Mouse (Mus musculus) limb, embryonic 13.5 days (tissue): Measurements from ENCODE around the gene Prdm15. TPM values are rescaled to one million over a fixed set of nuclear protein-coding genes. Genes with fewer than 3 reads are reported as not detected.

Experiments used
- ATAC-seq: fragments of 200-750 bp; cut with Nextera tagmentation; 2 replicates; pipeline ENCODE4 v1.8.0; 2017; ENCODE audit warnings: low read depth, moderate number of reproducible peaks, moderate TSS enrichment; ENCODE audit not compliant: low FRiP score
- H3K27ac ChIP-seq: fragments of 300-500 bp; sonication (generic); 2 replicates; pipeline ENCODE4 v1.5.1; 2015; ENCODE audit warnings: inconsistent platforms, mild to moderate bottlenecking, moderate library complexity
- H3K27me3 ChIP-seq: fragments of 300-500 bp; sonication (generic); 2 replicates; pipeline ENCODE4 v1.6.1; 2015; ENCODE audit warnings: mild to moderate bottlenecking, inconsistent platforms
- H3K36me3 ChIP-seq: fragments of 300-500 bp; sonication (generic); 2 replicates; pipeline ENCODE4 v1.6.1; 2015; ENCODE audit warnings: inconsistent platforms, mild to moderate bottlenecking, moderate library complexity
- H3K4me1 ChIP-seq: fragments of 300-500 bp; sonication (generic); 2 replicates; pipeline ENCODE4 v1.6.1; 2015; ENCODE audit warnings: inconsistent platforms
- H3K4me2 ChIP-seq: fragments of 300-500 bp; sonication (generic); replicated peaks from 2 replicates; pipeline ENCODE4 v1.6.1; 2015; ENCODE audit warnings: inconsistent platforms, mild to moderate bottlenecking, moderate library complexity
- H3K4me3 ChIP-seq: fragments of 300-500 bp; sonication (generic); 2 replicates; pipeline ENCODE4 v1.5.1; 2015; ENCODE audit warnings: moderate library complexity, mild to moderate bottlenecking, inconsistent platforms
- H3K9ac ChIP-seq: fragments of 300-500 bp; sonication (generic); 2 replicates; pipeline ENCODE4 v1.6.1; 2015; ENCODE audit warnings: mild to moderate bottlenecking, inconsistent platforms
- H3K9me3 ChIP-seq: fragments of 300-500 bp; sonication (generic); 2 replicates; pipeline ENCODE4 v1.6.1; 2016; ENCODE audit warnings: inconsistent platforms
- WGBS: fragments of 180-500 bp; shearing (Covaris S2); methylation state at CpG from one replicate; pipeline ENCODE4 v1.1.7; 2015; 5-methylcytosine and 5-hydroxymethylcytosine counted together
- microRNA-seq: library from miRNA; unstranded; fragments of <30 nt; microRNA quantifications from one replicate; pipeline ENCODE4, GENCODE M21; 2016
- polyA plus RNA-seq: library from polyadenylated mRNA; unstranded; fragments of >200 nt; fragmentation: Nextera tagmentation; extraction: Ambion mirVana; gene quantifications from 2 replicates; pipeline ENCODE4 v1.2.1, GENCODE M21; 2015

Prdm15 gene
- polyA plus RNA-seq, 1 experiment from 2014 or later: 12.7 TPM

DNA sequence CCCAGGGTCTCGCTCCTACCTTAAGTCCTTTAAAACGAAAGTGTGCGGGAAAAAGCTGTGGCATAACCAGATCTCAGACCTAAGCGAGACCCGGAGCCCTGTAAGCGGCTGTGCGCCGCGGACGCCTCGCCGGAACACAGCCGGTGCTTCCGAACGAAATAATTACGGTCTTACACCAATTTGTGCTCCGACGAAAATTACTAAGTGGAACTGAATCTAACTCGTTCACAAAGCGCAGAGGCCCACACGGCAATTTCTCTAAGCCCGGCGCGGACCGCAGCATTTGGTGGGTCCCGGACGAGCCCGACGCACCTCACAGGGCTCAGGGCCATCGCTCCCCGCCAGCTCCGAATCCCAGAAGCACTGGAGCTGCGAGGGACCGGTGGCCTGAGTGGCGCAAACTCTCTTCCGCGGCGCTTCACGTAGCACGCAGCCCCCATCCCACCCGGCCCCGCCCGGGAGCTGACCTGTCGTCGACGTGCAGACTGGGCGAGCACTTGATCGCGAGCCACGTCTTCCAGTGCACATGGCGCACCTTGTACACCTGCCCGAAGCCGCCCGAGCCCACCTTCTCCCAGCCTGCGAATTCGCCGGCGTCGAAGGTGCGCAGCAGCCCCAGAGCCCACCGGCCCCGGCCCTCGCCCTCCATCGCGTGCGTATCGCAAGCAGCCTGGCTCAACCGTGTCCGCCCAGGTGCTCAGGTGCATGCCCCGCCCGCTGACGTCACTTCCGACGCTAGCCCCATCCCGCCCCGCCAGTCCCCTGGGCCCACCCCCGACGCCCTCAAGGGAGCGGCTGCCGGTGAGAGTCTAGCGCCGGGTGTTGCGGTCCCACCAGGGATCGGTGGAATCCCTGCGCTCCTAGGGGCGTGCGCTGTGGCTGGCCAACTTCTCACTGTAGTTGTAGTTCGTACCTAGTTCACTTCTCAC is 88.3 kb downstream of the Prdm15 start, which contains the start of gene Ripk4:
Gene Ripk4 (minus strand): TSS at position 727 of the 929 bp plus-strand sequence.
- H3K27me3 ChIP-seq: peaks cover 70% of the 10 kb centered on the region
- WGBS: under 1% methylated on average over 88 of the region's 88 CpGs
- H3K27ac ChIP-seq: no peak within 1 kb of the TSS

DNA sequence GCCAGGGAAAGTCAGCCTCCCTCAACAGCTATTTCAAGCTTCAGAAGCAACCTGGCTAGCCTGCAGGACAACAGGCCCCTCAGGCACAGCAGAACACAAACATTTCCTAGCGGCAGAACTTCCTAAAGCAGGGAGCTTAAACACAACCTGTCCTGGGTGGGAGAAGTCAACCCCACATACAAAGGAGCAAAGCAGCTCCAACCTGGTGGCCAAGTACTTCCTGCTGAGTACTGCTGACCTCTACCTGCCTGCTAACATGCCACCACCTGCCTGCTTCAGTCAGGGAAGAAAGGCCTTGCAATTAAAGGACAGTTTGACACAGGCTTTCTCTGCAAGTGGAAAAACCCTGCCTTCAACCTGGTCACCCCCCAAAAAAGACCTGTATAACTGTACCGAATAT is 89.9 kb downstream of the Prdm15 start:
- Histone ChIP-seq H3K4me3 (peak overlapping the region; percentile 49), H3K27ac (no peak overlapping the region)

More for the DNA sequence above, 88.3 kb downstream of the Prdm15 start, which contains the start of gene Ripk4:
- ATAC-seq: peak; percentile 57; the same call in 1 of the 2 replicates
- H3K36me3 ChIP-seq: no peaks in the 10 kb centered on the region
- H3K9ac ChIP-seq: peak within 1 kb of the TSS; percentile 56
- H3K4me2 ChIP-seq: peak within 1 kb of the TSS; percentile 78
- peak within 1 kb of the TSS; percentile 49 for H3K4me3 ChIP-seq
- H3K9me3 ChIP-seq: no peaks in the 10 kb centered on the region
- peaks cover 16% of the 10 kb centered on the region for H3K4me1 ChIP-seq

DNA sequence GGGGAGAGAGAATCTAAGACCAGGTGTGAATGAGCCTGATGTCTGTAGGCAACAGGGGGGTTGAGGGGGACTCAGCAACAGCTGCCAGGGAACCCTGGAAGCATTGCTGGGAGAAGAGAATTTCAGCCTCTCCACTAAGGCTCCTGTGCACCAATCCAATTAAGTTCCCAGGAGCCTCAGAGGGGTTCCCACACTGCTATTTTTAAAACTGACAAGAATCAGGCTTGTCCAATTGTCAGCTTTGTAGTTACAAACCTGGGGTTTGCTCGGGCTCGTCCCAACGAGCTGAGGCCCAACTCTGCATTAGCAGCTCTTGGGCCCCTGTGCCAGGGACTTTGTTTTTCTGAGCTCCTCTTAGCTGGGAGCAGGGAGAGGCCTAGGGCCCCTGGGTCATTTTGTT is 92.0 kb downstream of the Prdm15 start:
- no peak overlapping the region for H3K4me3 ChIP-seq
- no peak overlapping the region for H3K4me2 ChIP-seq
- H3K27me3 ChIP-seq: peaks cover 45% of the 10 kb centered on the region
- peaks cover 16% of the 10 kb centered on the region for H3K4me1 ChIP-seq
- no peak overlapping the region for H3K9ac ChIP-seq
- no peaks in the 10 kb centered on the region for H3K36me3 ChIP-seq
- 36% methylated on average over 3 of the region's 3 CpGs for WGBS
- no peaks in the 10 kb centered on the region for H3K9me3 ChIP-seq
- H3K27ac ChIP-seq: no peak overlapping the region
- peak; percentile 51; the same call in 1 of the 2 replicates for ATAC-seq

More for the DNA sequence above, 89.9 kb downstream of the Prdm15 start:
- H3K27me3 ChIP-seq: peaks cover 66% of the 10 kb centered on the region
- peaks cover 16% of the 10 kb centered on the region for H3K4me1 ChIP-seq
- H3K4me2 ChIP-seq: peak overlapping the region; percentile 78
- H3K36me3 ChIP-seq: no peaks in the 10 kb centered on the region
- ATAC-seq: no peak
- H3K9ac ChIP-seq: no peak overlapping the region
- 58% methylated on average over 2 of the region's 2 CpGs for WGBS
- H3K9me3 ChIP-seq: no peaks in the 10 kb centered on the region

DNA sequence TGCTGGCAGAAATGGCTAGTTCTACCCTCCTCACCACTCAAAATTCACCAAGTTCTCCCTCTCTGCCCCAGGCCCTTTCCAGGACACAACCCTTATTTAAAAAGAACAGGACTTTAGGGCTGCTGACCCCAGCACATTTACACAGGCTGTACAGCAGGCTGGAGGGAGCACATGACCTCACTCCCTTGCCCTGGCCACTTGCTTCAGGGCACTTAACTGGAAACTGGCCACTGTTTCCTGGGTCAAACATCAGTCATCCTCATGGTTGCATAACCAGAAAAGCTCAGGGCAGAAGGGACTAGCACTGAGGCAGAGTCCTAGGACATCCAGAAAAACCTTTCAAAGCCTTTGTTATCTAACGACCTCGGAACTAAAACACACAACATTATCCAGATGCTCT is 93.4 kb downstream of the Prdm15 start:
- H3K4me2 ChIP-seq: no peak overlapping the region
- H3K36me3 ChIP-seq: no peaks in the 10 kb centered on the region
- H3K4me1 ChIP-seq: peaks cover 8% of the 10 kb centered on the region
- H3K27me3 ChIP-seq: peaks cover 31% of the 10 kb centered on the region
- no peak overlapping the region for H3K4me3 ChIP-seq
- no peaks in the 10 kb centered on the region for H3K9me3 ChIP-seq
- H3K27ac ChIP-seq: no peak overlapping the region
- WGBS: 82% methylated on average over 2 of the region's 2 CpGs
- no peak overlapping the region for H3K9ac ChIP-seq
- no peak for ATAC-seq

DNA sequence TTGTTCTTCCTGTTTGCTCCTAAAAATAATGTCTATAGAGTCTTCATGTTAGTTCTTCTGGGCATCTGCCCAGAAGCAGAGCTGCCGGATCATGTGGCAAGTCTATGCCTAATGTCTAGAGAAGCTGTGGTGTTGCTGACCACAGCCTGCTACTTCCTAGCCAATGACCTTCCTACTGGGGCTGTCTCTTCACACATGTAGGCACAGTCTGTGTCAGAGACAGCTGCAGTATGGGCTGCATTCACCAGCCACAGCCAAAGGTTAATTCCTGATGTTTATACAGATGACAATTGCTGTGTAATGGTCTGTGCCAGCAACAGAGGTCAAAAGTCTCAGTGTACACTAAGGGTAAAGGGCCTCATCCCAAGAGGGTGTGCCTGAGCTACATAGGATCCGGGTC is 95.2 kb downstream of the Prdm15 start:
- Histone ChIP-seq H3K4me1 (no peaks in the 10 kb centered on the region), H3K4me2 (no peak overlapping the region), H3K4me3 (no peak overlapping the region), H3K36me3 (no peaks in the 10 kb centered on the region), H3K9ac (no peak overlapping the region), H3K27me3 (peaks cover 13% of the 10 kb centered on the region), H3K9me3 (no peaks in the 10 kb centered on the region), H3K27ac (no peak overlapping the region)
- WGBS: 78% methylated on average over 2 of the region's 2 CpGs
- ATAC-seq: no peak

DNA sequence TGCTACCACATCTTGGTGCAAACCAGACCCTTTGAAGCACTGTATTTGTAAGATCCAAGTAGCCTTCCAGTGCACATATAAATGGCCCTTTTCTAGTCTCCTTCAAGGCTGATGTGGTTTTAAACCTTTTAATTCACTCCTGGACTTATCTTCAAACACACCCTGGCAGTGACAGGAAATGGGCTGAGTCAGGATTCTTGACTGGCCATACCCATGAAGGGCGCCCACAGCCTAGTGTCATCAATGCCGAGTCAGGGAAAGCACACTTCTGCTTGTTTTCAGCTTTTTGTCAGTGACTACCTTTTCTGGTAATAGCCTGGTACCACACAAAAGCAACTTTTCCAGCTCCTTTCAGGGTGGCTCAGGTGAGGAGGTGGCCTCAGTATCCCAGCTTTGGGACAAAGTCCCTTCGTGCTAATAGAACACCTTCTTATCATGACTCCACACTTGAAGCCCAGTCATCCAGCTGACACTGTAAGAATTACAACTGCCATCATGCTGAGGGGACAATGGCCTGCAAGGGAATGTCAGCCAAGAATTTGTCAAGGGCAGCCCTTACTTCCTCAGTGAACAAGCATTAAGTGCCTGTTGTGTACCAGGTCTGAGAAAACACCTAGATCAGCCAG is 99.2 kb downstream of the Prdm15 start:
- Histone ChIP-seq H3K9me3 (no peaks in the 10 kb centered on the region), H3K4me2 (no peak overlapping the region), H3K27ac (no peak overlapping the region), H3K4me3 (no peak overlapping the region), H3K4me1 (no peaks in the 10 kb centered on the region), H3K36me3 (no peaks in the 10 kb centered on the region), H3K27me3 (no peaks in the 10 kb centered on the region), H3K9ac (no peak overlapping the region)
- 76% methylated on average over 3 of the region's 3 CpGs for WGBS
- no peak for ATAC-seq

DNA sequence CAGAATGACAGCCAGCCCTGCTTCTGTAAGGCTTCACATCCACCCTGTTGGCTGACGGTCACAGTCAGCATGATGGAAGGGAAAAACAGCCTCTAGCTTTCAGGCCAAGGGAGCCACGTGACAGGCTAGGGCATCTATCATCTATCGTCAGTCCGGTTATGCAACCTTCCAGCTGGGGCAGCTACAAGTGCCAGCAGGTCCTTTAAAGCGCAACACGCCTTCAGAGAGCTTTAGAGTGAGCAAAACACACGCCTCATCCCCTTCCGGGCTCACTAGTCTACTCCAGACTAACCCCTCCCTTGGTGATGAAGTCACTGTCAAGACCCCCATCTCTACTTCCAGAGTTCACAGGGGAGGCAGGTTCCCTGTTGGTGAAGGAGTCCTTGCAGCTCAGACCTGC is 99.8 kb downstream of the Prdm15 start:
- no peak overlapping the region for H3K9ac ChIP-seq
- 69% methylated on average over 8 of the region's 8 CpGs for WGBS
- no peak overlapping the region for H3K4me3 ChIP-seq
- H3K27me3 ChIP-seq: no peaks in the 10 kb centered on the region
- no peak overlapping the region for H3K4me2 ChIP-seq
- no peak overlapping the region for H3K27ac ChIP-seq
- H3K36me3 ChIP-seq: no peaks in the 10 kb centered on the region
- no peaks in the 10 kb centered on the region for H3K9me3 ChIP-seq
- no peaks in the 10 kb centered on the region for H3K4me1 ChIP-seq
- ATAC-seq: no peak

DNA sequence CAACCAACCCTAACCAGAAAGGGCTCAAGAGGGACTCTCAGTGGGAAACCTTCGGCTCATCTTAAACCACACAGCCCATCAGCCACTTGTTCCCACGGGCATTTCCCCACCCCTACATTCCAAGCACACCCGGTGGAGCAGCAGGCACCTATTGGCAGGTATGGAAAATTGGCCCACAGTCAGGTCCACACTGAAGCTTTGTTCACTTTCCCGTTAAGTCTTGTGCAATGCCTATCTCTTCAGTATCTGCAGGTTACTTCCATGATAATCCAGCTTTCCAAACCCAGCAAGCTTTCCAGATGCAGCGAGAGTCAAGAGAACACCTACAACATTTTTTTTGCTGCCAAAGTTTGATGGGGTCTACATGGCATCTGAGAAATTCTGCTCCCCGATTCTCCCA is 103.2 kb downstream of the Prdm15 start:
- Histone ChIP-seq H3K27me3 (no peaks in the 10 kb centered on the region), H3K9me3 (no peaks in the 10 kb centered on the region), H3K27ac (no peak overlapping the region), H3K36me3 (no peaks in the 10 kb centered on the region), H3K4me2 (no peak overlapping the region), H3K4me1 (no peaks in the 10 kb centered on the region), H3K4me3 (no peak overlapping the region), H3K9ac (no peak overlapping the region)
- no peak for ATAC-seq
- 87% methylated on average over 6 of the region's 6 CpGs for WGBS

Small RNA genes within 50 kb of the gene (microRNA-seq; reads per million reads assigned to microRNA genes)
- not detected for gene Mir6964

Other genes starting within 250 kb of the Prdm15 start
- 0.72 and 1.4 TPM in 2 replicates for gene Tmprss2, start 240.7 kb downstream of the Prdm15 start, polyA plus RNA-seq
- gene Ripk4, start 88.1 kb downstream of the Prdm15 start, polyA plus RNA-seq: 7.7 and 9.8 TPM in 2 replicates
- 12.4 and 15.3 TPM in 2 replicates for gene C2cd2, start 110.7 kb upstream of the Prdm15 start, polyA plus RNA-seq
- gene Zbtb21, start 110.8 kb upstream of the Prdm15 start, polyA plus RNA-seq: 13.1 and 15.6 TPM in 2 replicates
- 25.9 and 30.5 TPM in 2 replicates for gene B230307C23Rik, start 145.5 kb upstream of the Prdm15 start, polyA plus RNA-seq
- 22.6 and 26.0 TPM in 2 replicates for gene A630089N07Rik, start 230.6 kb upstream of the Prdm15 start, polyA plus RNA-seq